Mouse (Mus musculus) ES-E14 (cell line): ENCODE data around the gene Crct1.

Experiments
- CHD2 ChIP-seq: IDR thresholded peaks from 2 replicates; pipeline ENCODE4 v1.6.1; 2014; ENCODE audit warnings: mild to moderate bottlenecking, low read depth, low read length, inconsistent platforms
- MAFK ChIP-seq: IDR thresholded peaks from 2 replicates; pipeline ENCODE4 v1.6.1; 2014; ENCODE audit warnings: mild to moderate bottlenecking, low read depth, low read length, inconsistent platforms; ENCODE audit not compliant: insufficient read depth

GRCm38 (mm10) chr3:93052826-93053474, 37.5 kb upstream of the Crct1 start:
- TF ChIP-seq CHD2, result no peak
- no peak for TF ChIP-seq MAFK
